Mouse (Mus musculus) hindbrain, embryonic 14.5 days (tissue): ENCODE data around the gene Txlna. TPM values are rescaled to one million over a fixed set of nuclear protein-coding genes. Genes with fewer than 3 reads are reported as not detected.

Experiments
- ATAC-seq: fragments of 200-750 bp; cut with Nextera tagmentation; 2 replicates; pipeline ENCODE4 v1.8.0; 2017; ENCODE audit warnings: moderate number of reproducible peaks, mild to moderate bottlenecking, moderate TSS enrichment, moderate library complexity; ENCODE audit not compliant: low FRiP score
- DNase-seq: peaks from one replicate; pipeline ENCODE4 v3.0.0-alpha.2; 2015; ENCODE audit warnings: low spot score
- H3K27ac ChIP-seq: fragments of 300-500 bp; sonication (generic); 2 replicates; pipeline ENCODE4 v1.5.1; 2014; ENCODE audit warnings: mild to moderate bottlenecking, moderate library complexity
- H3K27me3 ChIP-seq: fragments of 300-500 bp; sonication (generic); 2 replicates; pipeline ENCODE4 v1.6.1; 2014; ENCODE audit warnings: mild to moderate bottlenecking, low read length, mixed read lengths; ENCODE audit not compliant: control insufficient read depth, insufficient read depth
- H3K36me3 ChIP-seq: fragments of 300-500 bp; sonication (generic); replicated peaks from 2 replicates; pipeline ENCODE4 v1.6.1; 2014; ENCODE audit not compliant: control insufficient read depth, insufficient read depth
- H3K4me1 ChIP-seq: fragments of 300-500 bp; sonication (generic); replicated peaks from 2 replicates; pipeline ENCODE4 v1.6.1; 2014; ENCODE audit warnings: antibody characterized with exemption, low read length, mixed read lengths; ENCODE audit not compliant: control insufficient read depth, insufficient read depth
- H3K4me2 ChIP-seq: fragments of 300-500 bp; sonication (generic); replicated peaks from 2 replicates; pipeline ENCODE4 v1.6.1; 2014; ENCODE audit warnings: mild to moderate bottlenecking, moderate library complexity
- H3K4me3 ChIP-seq: fragments of 300-500 bp; sonication (generic); replicated peaks from 2 replicates; pipeline ENCODE4 v1.5.1; 2014; ENCODE audit warnings: mild to moderate bottlenecking, low read length
- H3K9ac ChIP-seq: fragments of 300-500 bp; sonication (generic); 2 replicates; pipeline ENCODE4 v1.6.1; 2014
- H3K9me3 ChIP-seq: fragments of 300-500 bp; sonication (generic); 2 replicates; pipeline ENCODE4 v1.6.1; 2016; ENCODE audit warnings: low read length; ENCODE audit not compliant: control insufficient read depth
- WGBS: fragments of 180-500 bp; shearing (Covaris S2); extraction: QIAGEN DNeasy Blood & Tissue Kit; methylation state at CpG from one replicate; pipeline ENCODE4 v1.1.7; 2014; 5-methylcytosine and 5-hydroxymethylcytosine counted together
- polyA plus RNA-seq: library from polyadenylated mRNA; unstranded; fragments of >200 nt; fragmentation: Nextera tagmentation; extraction: Ambion mirVana; gene quantifications from 2 replicates; pipeline ENCODE4 v1.2.1, GENCODE M21; 2014

Gene Txlna
- polyA plus RNA-seq, 1 experiment from 2014 or later: 52.9 TPM

- H3K4me1 ChIP-seq: no peaks in the 10 kb centered on the region
- H3K27me3 ChIP-seq: no peaks in the 10 kb centered on the region
- no peak overlapping the region for H3K9ac ChIP-seq
- DNase-seq (no peak), ATAC-seq (no peak)
- peaks cover 74% of the 10 kb centered on the region for H3K36me3 ChIP-seq
- H3K4me2 ChIP-seq: no peak overlapping the region
- H3K4me3 ChIP-seq: no peak overlapping the region
- 94% methylated on average over 3 of the region's 3 CpGs for WGBS
- H3K27ac ChIP-seq: no peak overlapping the region
- no peaks in the 10 kb centered on the region for H3K9me3 ChIP-seq
Measured at GRCm38 (mm10) chr4:129661584-129661983, 20.7 kb upstream of the Txlna start.

- H3K9me3 ChIP-seq: no peaks in the 10 kb centered on the region
- H3K27ac ChIP-seq: no peak overlapping the region
- 94% methylated on average over 14 of the region's 14 CpGs for WGBS
- H3K9ac ChIP-seq: no peak overlapping the region
- ATAC-seq (no peak), DNase-seq (no peak)
- no peaks in the 10 kb centered on the region for H3K27me3 ChIP-seq
- peaks cover 96% of the 10 kb centered on the region for H3K36me3 ChIP-seq
- H3K4me2 ChIP-seq: no peak overlapping the region
- no peak overlapping the region for H3K4me3 ChIP-seq
- no peaks in the 10 kb centered on the region for H3K4me1 ChIP-seq
Measured at GRCm38 (mm10) chr4:129654770-129655169, 13.9 kb upstream of the Txlna start.

GRCm38 (mm10) chr4:129650359-129650758 is 9.5 kb upstream of the Txlna start:
- no peaks in the 10 kb centered on the region for H3K4me1 ChIP-seq
- DNase-seq: no peak
- ATAC-seq: no peak
- no peak overlapping the region for H3K27ac ChIP-seq
- H3K4me3 ChIP-seq: no peak overlapping the region
- H3K27me3 ChIP-seq: no peaks in the 10 kb centered on the region
- WGBS: 96% methylated on average over 8 of the region's 8 CpGs
- H3K36me3 ChIP-seq: peaks cover 97% of the 10 kb centered on the region
- no peak overlapping the region for H3K9ac ChIP-seq
- H3K9me3 ChIP-seq: no peaks in the 10 kb centered on the region
- no peak overlapping the region for H3K4me2 ChIP-seq

GRCm38 (mm10) chr4:129648656-129649055 is 7.8 kb upstream of the Txlna start:
- no peak for ATAC-seq
- Histone ChIP-seq H3K27me3 (no peaks in the 10 kb centered on the region), H3K4me3 (no peak overlapping the region), H3K9me3 (no peaks in the 10 kb centered on the region), H3K36me3 (peaks cover 92% of the 10 kb centered on the region), H3K4me1 (no peaks in the 10 kb centered on the region), H3K4me2 (no peak overlapping the region), H3K27ac (no peak overlapping the region), H3K9ac (no peak overlapping the region)
- DNase-seq: no peak
- WGBS: 96% methylated on average over 1 of the region's 1 CpGs

- Histone ChIP-seq H3K4me1 (no peaks in the 10 kb centered on the region), H3K9me3 (no peaks in the 10 kb centered on the region), H3K9ac (no peak overlapping the region), H3K36me3 (peaks cover 60% of the 10 kb centered on the region), H3K4me2 (no peak overlapping the region), H3K4me3 (no peak overlapping the region), H3K27me3 (no peaks in the 10 kb centered on the region), H3K27ac (no peak overlapping the region)
- 87% methylated on average over 6 of the region's 6 CpGs for WGBS
- ATAC-seq: no peak
- no peak for DNase-seq
Measured at GRCm38 (mm10) chr4:129645204-129645603, 4.3 kb upstream of the Txlna start.

GRCm38 (mm10) chr4:129641756-129642155 is 891 bp upstream of the Txlna start:
- peaks cover 20% of the 10 kb centered on the region for H3K4me1 ChIP-seq
- no peaks in the 10 kb centered on the region for H3K27me3 ChIP-seq
- H3K36me3 ChIP-seq: peaks cover 49% of the 10 kb centered on the region
- H3K9ac ChIP-seq: 0 out of 2 replicates have a peak overlapping the region, but pooled peaks have one; percentile 13
- no peak for DNase-seq
- no peak for ATAC-seq
- peak overlapping the region; percentile 37 for H3K4me2 ChIP-seq
- H3K27ac ChIP-seq: no peak overlapping the region
- H3K4me3 ChIP-seq: peak overlapping the region; percentile 46; the same call in 1 of the 2 replicates
- no peaks in the 10 kb centered on the region for H3K9me3 ChIP-seq
- 59% methylated on average over 5 of the region's 5 CpGs for WGBS

GRCm38 (mm10) chr4:129640101-129640637 is 696 bp downstream of the Txlna start:
- H3K9me3 ChIP-seq: no peaks in the 10 kb centered on the region
- H3K9ac ChIP-seq: peak overlapping the region; percentile 82
- 1% methylated on average over 17 of the region's 17 CpGs for WGBS
- peaks cover 49% of the 10 kb centered on the region for H3K36me3 ChIP-seq
- peaks cover 20% of the 10 kb centered on the region for H3K4me1 ChIP-seq
- DNase-seq: no peak
- no peak for ATAC-seq
- no peaks in the 10 kb centered on the region for H3K27me3 ChIP-seq
- H3K4me2 ChIP-seq: peak overlapping the region; percentile 95
- H3K4me3 ChIP-seq: peak overlapping the region; percentile 46
- H3K27ac ChIP-seq: peak overlapping the region; percentile 92

GRCm38 (mm10) chr4:129639221-129639620 is 1.6 kb downstream of the Txlna start:
- Histone ChIP-seq H3K27me3 (no peaks in the 10 kb centered on the region), H3K27ac (no peak overlapping the region), H3K4me3 (peak overlapping the region; percentile 46), H3K9ac (peak overlapping the region; percentile 82), H3K4me2 (peak overlapping the region; percentile 95), H3K4me1 (peaks cover 20% of the 10 kb centered on the region), H3K36me3 (peaks cover 49% of the 10 kb centered on the region), H3K9me3 (no peaks in the 10 kb centered on the region)
- DNase-seq (no peak), ATAC-seq (no peak)
- 85% methylated on average over 15 of the region's 15 CpGs for WGBS

GRCm38 (mm10) chr4:129633852-129634251 is 7.0 kb downstream of the Txlna start:
- 96% methylated on average over 6 of the region's 6 CpGs for WGBS
- H3K9ac ChIP-seq: no peak overlapping the region
- H3K4me3 ChIP-seq: no peak overlapping the region
- H3K36me3 ChIP-seq: peaks cover 98% of the 10 kb centered on the region
- no peaks in the 10 kb centered on the region for H3K27me3 ChIP-seq
- H3K4me1 ChIP-seq: peaks cover 9% of the 10 kb centered on the region; the same call in 1 of the 2 replicates
- no peak overlapping the region for H3K4me2 ChIP-seq
- ATAC-seq (no peak), DNase-seq (no peak)
- no peak overlapping the region for H3K27ac ChIP-seq
- H3K9me3 ChIP-seq: no peaks in the 10 kb centered on the region

GRCm38 (mm10) chr4:129631867-129632266 is 9.0 kb downstream of the Txlna start:
- no peak for DNase-seq
- H3K4me3 ChIP-seq: no peak overlapping the region
- no peaks in the 10 kb centered on the region for H3K4me1 ChIP-seq
- H3K27me3 ChIP-seq: no peaks in the 10 kb centered on the region
- no peak for ATAC-seq
- no peak overlapping the region for H3K4me2 ChIP-seq
- H3K36me3 ChIP-seq: peaks cover 100% of the 10 kb centered on the region
- no peaks in the 10 kb centered on the region for H3K9me3 ChIP-seq
- WGBS: 94% methylated on average over 12 of the region's 12 CpGs
- no peak overlapping the region for H3K27ac ChIP-seq
- H3K9ac ChIP-seq: no peak overlapping the region
